Mouse (Mus musculus): ENCODE results near the gene Rpl23. TPM values are rescaled to one million over a fixed set of nuclear protein-coding genes. Genes with fewer than 3 reads are reported as not detected.

Gene Rpl23
- polyA plus RNA-seq, 1 experiment from 2014 or later: 517 TPM

- Histone ChIP-seq H3K4me1 (ENCODE audit: control insufficient read depth, insufficient read depth, low read length) (peaks cover 85% of the 10 kb centered on the region), H3K4me2 (peak overlapping the region; percentile 70), H3K27ac (ENCODE audit: low read depth, low read length) (peak overlapping the region; percentile 88), H3K27me3 (ENCODE audit: control insufficient read depth, insufficient read depth, low read length) (no peaks in the 10 kb centered on the region), H3K4me3 (ENCODE audit: low read depth, low read length) (no peak overlapping the region), H3K9ac (ENCODE audit: low read depth, low read length) (0 out of 2 replicates have a peak overlapping the region, but pooled peaks have one; percentile 12), H3K9me3 (replicated peaks; ENCODE audit: control insufficient read depth, low read length) (no peaks in the 10 kb centered on the region), H3K36me3 (ENCODE audit: control insufficient read depth, insufficient read depth, low read length) (peaks cover 3% of the 10 kb centered on the region; the same call in 1 of the 2 replicates)
- 41% methylated on average over 15 of the region's 15 CpGs for WGBS (ENCODE audit: insufficient replicate concordance)
- no peak for ATAC-seq (replicated peaks; ENCODE audit: insufficient number of reproducible peaks, low FRiP score, low TSS enrichment)
These were observed 23.7 kb upstream of the Rpl23 start for GRCm38 (mm10) chr11:97805662-97806612.

- H3K36me3 ChIP-seq (ENCODE audit: control insufficient read depth, insufficient read depth, low read length): peaks cover 3% of the 10 kb centered on the region; the same call in 1 of the 2 replicates
- ATAC-seq (replicated peaks; ENCODE audit: insufficient number of reproducible peaks, low FRiP score, low TSS enrichment): 0 out of 2 replicates have a peak, but pooled peaks have one; percentile 36
- peak overlapping the region; percentile 88 for H3K27ac ChIP-seq (ENCODE audit: low read depth, low read length)
- 0 out of 2 replicates have a peak overlapping the region, but pooled peaks have one; percentile 2 for H3K4me3 ChIP-seq (ENCODE audit: low read depth, low read length)
- peak overlapping the region; percentile 56; the same call in 1 of the 2 replicates for H3K9ac ChIP-seq (ENCODE audit: low read depth, low read length)
- H3K4me2 ChIP-seq: peak overlapping the region; percentile 70
- H3K27me3 ChIP-seq (ENCODE audit: control insufficient read depth, insufficient read depth, low read length): no peaks in the 10 kb centered on the region
- WGBS (ENCODE audit: insufficient replicate concordance): 9% methylated on average over 9 of the region's 9 CpGs
- H3K4me1 ChIP-seq (ENCODE audit: control insufficient read depth, insufficient read depth, low read length): peaks cover 79% of the 10 kb centered on the region
- H3K9me3 ChIP-seq (replicated peaks; ENCODE audit: control insufficient read depth, low read length): no peaks in the 10 kb centered on the region
These were observed 22.8 kb upstream of the Rpl23 start for GRCm38 (mm10) chr11:97804841-97805661.

DNA sequence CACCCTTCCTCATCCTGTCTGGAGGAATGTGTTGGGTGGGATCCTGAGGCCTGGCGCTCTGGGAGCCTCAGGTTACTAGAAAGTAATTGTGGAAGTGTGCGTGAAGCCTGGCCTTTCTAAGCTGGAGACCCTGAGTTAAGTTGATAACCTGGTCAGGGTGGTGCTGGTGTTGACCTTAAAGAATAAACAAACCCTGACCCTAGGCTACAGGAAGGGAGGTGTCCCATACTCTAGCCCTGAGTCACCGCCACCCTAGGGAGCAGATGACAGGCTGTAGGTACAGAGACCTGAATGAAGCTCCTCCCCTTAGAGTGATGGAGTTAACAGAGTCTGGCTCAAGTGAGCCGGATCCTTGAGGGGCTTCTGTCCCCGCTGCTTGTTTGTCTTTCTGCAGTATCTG, 21.6 kb upstream of the Rpl23 start:
- Histone ChIP-seq H3K4me3 (ENCODE audit: low read depth, low read length) (no peak overlapping the region), H3K9ac (ENCODE audit: low read depth, low read length) (no peak overlapping the region), H3K4me2 (no peak overlapping the region; the same call in 1 of the 2 replicates), H3K9me3 (replicated peaks; ENCODE audit: control insufficient read depth, low read length) (no peaks in the 10 kb centered on the region), H3K27me3 (ENCODE audit: control insufficient read depth, insufficient read depth, low read length) (no peaks in the 10 kb centered on the region), H3K4me1 (ENCODE audit: control insufficient read depth, insufficient read depth, low read length) (peaks cover 68% of the 10 kb centered on the region), H3K36me3 (ENCODE audit: control insufficient read depth, insufficient read depth, low read length) (peaks cover 3% of the 10 kb centered on the region; the same call in 1 of the 2 replicates), H3K27ac (ENCODE audit: low read depth, low read length) (peak overlapping the region; percentile 88)
- 51% methylated on average over 5 of the region's 5 CpGs for WGBS (ENCODE audit: insufficient replicate concordance)
- ATAC-seq (replicated peaks; ENCODE audit: insufficient number of reproducible peaks, low FRiP score, low TSS enrichment): no peak

DNA sequence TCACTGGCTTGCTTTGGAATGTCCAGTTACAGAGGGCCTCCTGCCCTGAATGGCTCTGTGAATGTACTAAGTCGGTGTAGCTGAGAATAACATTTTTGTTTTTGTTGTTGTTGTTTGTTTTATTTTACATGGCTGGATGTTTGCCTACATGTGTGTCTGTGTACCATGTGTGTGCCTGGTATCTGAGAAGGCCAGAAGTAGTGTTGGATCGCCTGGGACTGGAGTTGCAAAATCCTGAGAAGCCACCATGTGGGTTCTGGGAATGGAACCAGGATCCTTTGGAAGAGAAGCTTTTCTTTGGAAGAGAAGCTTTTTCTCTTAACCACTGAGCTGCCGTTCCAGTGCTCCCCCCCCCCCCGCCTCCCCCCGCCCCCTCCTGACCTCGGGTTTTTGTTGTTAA, 20.3 kb upstream of the Rpl23 start:
- no peak overlapping the region for H3K27ac ChIP-seq (ENCODE audit: low read depth, low read length)
- WGBS (ENCODE audit: insufficient replicate concordance): 56% methylated on average over 6 of the region's 6 CpGs
- H3K36me3 ChIP-seq (ENCODE audit: control insufficient read depth, insufficient read depth, low read length): peaks cover 3% of the 10 kb centered on the region; the same call in 1 of the 2 replicates
- no peaks in the 10 kb centered on the region for H3K9me3 ChIP-seq (replicated peaks; ENCODE audit: control insufficient read depth, low read length)
- H3K27me3 ChIP-seq (ENCODE audit: control insufficient read depth, insufficient read depth, low read length): no peaks in the 10 kb centered on the region
- peaks cover 60% of the 10 kb centered on the region for H3K4me1 ChIP-seq (ENCODE audit: control insufficient read depth, insufficient read depth, low read length)
- no peak for ATAC-seq (replicated peaks; ENCODE audit: insufficient number of reproducible peaks, low FRiP score, low TSS enrichment)
- 0 out of 2 replicates have a peak overlapping the region, but pooled peaks have one; percentile 0 for H3K9ac ChIP-seq (ENCODE audit: low read depth, low read length)
- H3K4me3 ChIP-seq (ENCODE audit: low read depth, low read length): no peak overlapping the region
- 0 out of 2 replicates have a peak overlapping the region, but pooled peaks have one; percentile 91 for H3K4me2 ChIP-seq

GRCm38 (mm10) chr11:97802194-97802470, 19.9 kb upstream of the Rpl23 start:
- Histone ChIP-seq H3K27me3 (ENCODE audit: control insufficient read depth, insufficient read depth, low read length) (no peaks in the 10 kb centered on the region), H3K4me1 (ENCODE audit: control insufficient read depth, insufficient read depth, low read length) (peaks cover 57% of the 10 kb centered on the region), H3K27ac (ENCODE audit: low read depth, low read length) (peak overlapping the region; percentile 7; the same call in 1 of the 2 replicates), H3K9me3 (replicated peaks; ENCODE audit: control insufficient read depth, low read length) (no peaks in the 10 kb centered on the region), H3K4me3 (ENCODE audit: low read depth, low read length) (no peak overlapping the region), H3K9ac (ENCODE audit: low read depth, low read length) (0 out of 2 replicates have a peak overlapping the region, but pooled peaks have one; percentile 0), H3K36me3 (ENCODE audit: control insufficient read depth, insufficient read depth, low read length) (peaks cover 3% of the 10 kb centered on the region; the same call in 1 of the 2 replicates), H3K4me2 (peak overlapping the region; percentile 91; the same call in 1 of the 2 replicates)
- no peak for ATAC-seq (replicated peaks; ENCODE audit: insufficient number of reproducible peaks, low FRiP score, low TSS enrichment)
- 23% methylated on average over 1 of the region's 1 CpGs for WGBS (ENCODE audit: insufficient replicate concordance)

DNA sequence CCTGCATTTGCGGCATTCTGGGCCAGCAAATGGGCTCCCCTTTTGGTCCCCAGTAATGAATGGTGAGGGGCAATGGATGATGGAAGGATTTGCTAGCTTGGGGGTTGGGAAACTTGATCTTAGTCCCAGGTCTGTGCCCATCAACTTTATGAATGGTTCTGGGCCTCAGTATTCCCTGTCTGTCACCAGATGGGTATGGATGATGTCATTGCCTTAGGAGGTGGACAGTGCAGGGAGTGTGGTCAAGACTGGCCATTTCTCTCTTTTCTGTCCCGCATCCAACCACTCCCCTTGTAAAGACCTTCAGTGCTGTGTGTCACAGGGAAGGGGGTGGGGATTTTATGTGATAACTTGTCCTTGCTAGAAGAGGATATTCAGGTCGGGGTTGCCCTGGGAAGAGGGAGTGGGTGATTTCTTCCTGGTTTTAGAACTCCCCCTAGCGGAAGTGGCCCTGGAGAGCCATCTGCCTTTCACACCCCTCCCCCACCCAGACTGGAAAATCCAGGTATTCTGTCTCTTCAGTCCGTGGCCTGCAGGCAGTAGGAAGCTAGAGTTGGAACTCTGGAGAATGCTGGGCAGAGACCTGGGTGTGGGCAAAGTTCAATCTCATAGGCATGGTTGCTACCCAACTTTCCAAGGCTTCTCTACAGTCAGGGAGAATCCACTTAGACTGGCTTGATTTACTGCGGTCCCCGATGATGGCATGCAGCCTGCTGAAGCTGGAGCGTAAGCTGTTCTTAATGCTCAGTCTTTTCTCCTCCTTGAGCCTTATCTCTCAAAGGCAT, 19.4 kb upstream of the Rpl23 start:
- 22% methylated on average over 8 of the region's 8 CpGs for whole genome bisulfite sequencing (ENCODE audit: insufficient replicate concordance)
- no peak for ATAC-seq (replicated peaks; ENCODE audit: insufficient number of reproducible peaks, low FRiP score, low TSS enrichment)
- Histone ChIP-seq H3K4me3 (ENCODE audit: low read depth, low read length) (peak overlapping the region; percentile 82), H3K4me1 (ENCODE audit: control insufficient read depth, insufficient read depth, low read length) (peaks cover 52% of the 10 kb centered on the region), H3K36me3 (ENCODE audit: control insufficient read depth, insufficient read depth, low read length) (no peaks in the 10 kb centered on the region; the same call in 1 of the 2 replicates), H3K27ac (ENCODE audit: low read depth, low read length) (peak overlapping the region; percentile 93), H3K27me3 (ENCODE audit: control insufficient read depth, insufficient read depth, low read length) (no peaks in the 10 kb centered on the region), H3K4me2 (peak overlapping the region; percentile 91), H3K9me3 (replicated peaks; ENCODE audit: control insufficient read depth, low read length) (no peaks in the 10 kb centered on the region), H3K9ac (ENCODE audit: low read depth, low read length) (peak overlapping the region; percentile 79)

- H3K9ac ChIP-seq (ENCODE audit: low read depth, low read length): peak overlapping the region; percentile 79
- H3K4me3 ChIP-seq (ENCODE audit: low read depth, low read length): peak overlapping the region; percentile 82
- no peaks in the 10 kb centered on the region; the same call in 1 of the 2 replicates for H3K36me3 ChIP-seq (ENCODE audit: control insufficient read depth, insufficient read depth, low read length)
- no peaks in the 10 kb centered on the region for H3K9me3 ChIP-seq (replicated peaks; ENCODE audit: control insufficient read depth, low read length)
- no peak for ATAC-seq (replicated peaks; ENCODE audit: insufficient number of reproducible peaks, low FRiP score, low TSS enrichment)
- peaks cover 45% of the 10 kb centered on the region for H3K4me1 ChIP-seq (ENCODE audit: control insufficient read depth, insufficient read depth, low read length)
- H3K4me2 ChIP-seq: peak overlapping the region; percentile 91
- 7% methylated on average over 17 of the region's 17 CpGs for WGBS (ENCODE audit: insufficient replicate concordance)
- peak overlapping the region; percentile 93 for H3K27ac ChIP-seq (ENCODE audit: low read depth, low read length)
- no peaks in the 10 kb centered on the region for H3K27me3 ChIP-seq (ENCODE audit: control insufficient read depth, insufficient read depth, low read length)
These were observed 18.6 kb upstream of the Rpl23 start for GRCm38 (mm10) chr11:97800691-97801408.

Measured in heart, embryonic 11.5 days (tissue).